Mouse (Mus musculus) testis, adult 2 months (tissue): ENCODE results near the gene Sec1.

Experiments
- CTCF ChIP-seq: fragments of 200-500 bp; IDR thresholded peaks from 2 replicates; pipeline ENCODE4 v1.5.1; 2012; ENCODE audit warnings: low read depth, mild to moderate bottlenecking, inconsistent platforms, low read length, moderate library complexity; ENCODE audit not compliant: control insufficient read depth, insufficient read depth, insufficient replicate concordance
- POLR2A ChIP-seq: fragments of 200-500 bp; IDR thresholded peaks from 2 replicates; pipeline ENCODE4 v1.6.1; 2012; ENCODE audit warnings: low read depth, mild to moderate bottlenecking, inconsistent platforms, low read length, moderate library complexity; ENCODE audit not compliant: control insufficient read depth

DNA sequence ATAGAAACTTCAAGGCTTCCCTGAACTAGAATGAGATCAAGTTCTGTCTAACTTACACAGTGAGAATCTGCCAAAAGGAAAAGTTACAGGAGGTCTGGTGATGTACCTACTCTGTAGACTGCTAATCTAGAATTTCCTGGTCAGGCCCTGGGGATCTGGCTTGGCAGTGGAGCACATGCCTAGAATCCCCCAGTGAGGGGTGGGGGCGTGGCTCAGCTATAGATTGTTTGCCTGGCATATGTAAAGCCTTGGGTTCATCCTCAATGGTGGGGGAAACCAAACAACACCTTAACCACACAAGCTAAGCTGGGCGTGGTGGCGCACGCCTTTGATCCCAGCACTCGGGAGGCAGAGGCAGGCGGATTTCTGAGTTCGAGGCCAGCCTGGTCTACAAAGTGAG, 3.7 kb upstream of the Sec1 start:
- TF ChIP-seq POLR2A (no peak), CTCF (no peak)
